Mouse (Mus musculus) midbrain, embryonic 16.5 days (tissue): ENCODE data around the gene Pdia2. TPM values are rescaled to one million over a fixed set of nuclear protein-coding genes. Genes with fewer than 3 reads are reported as not detected.

Source experiments
- polyA plus RNA-seq: library from polyadenylated mRNA; unstranded; fragments of >200 nt; fragmentation: Nextera tagmentation; extraction: Ambion mirVana; gene quantifications from 2 replicates; pipeline ENCODE4 v1.2.1, GENCODE M21; 2015

Gene Pdia2
- polyA plus RNA-seq, 1 experiment from 2014 or later, result 0.48 TPM

Other genes starting within 250 kb of the Pdia2 start
- gene A930017K11Rik, start 246.5 kb downstream of the Pdia2 start, polyA plus RNA-seq, result 2.8 and 3.1 TPM in 2 replicates
- gene Capn15, start 213.3 kb downstream of the Pdia2 start, polyA plus RNA-seq, result 20.6 and 20.8 TPM in 2 replicates
- gene Rab11fip3, start 129.5 kb downstream of the Pdia2 start, polyA plus RNA-seq, result 25.8 and 30.1 TPM in 2 replicates
- 38.2 and 41.3 TPM in 2 replicates for gene Decr2, start 108.8 kb downstream of the Pdia2 start, polyA plus RNA-seq
- 16.8 and 18.3 TPM in 2 replicates for gene Nme4, start 103.5 kb downstream of the Pdia2 start, polyA plus RNA-seq
- 3.8 and 3.9 TPM in 2 replicates for gene Tmem8, start 85.8 kb downstream of the Pdia2 start, polyA plus RNA-seq
- gene Mrpl28, start 75.6 kb downstream of the Pdia2 start, polyA plus RNA-seq, result 161 and 172 TPM in 2 replicates
- gene Axin1, start 60.4 kb downstream of the Pdia2 start, polyA plus RNA-seq, result 19.1 and 20.6 TPM in 2 replicates
- 10.2 and 13.6 TPM in 2 replicates for gene Rgs11, start 3.9 kb upstream of the Pdia2 start, polyA plus RNA-seq
- 131 and 182 TPM in 2 replicates for gene Arhgdig, start 8.7 kb upstream of the Pdia2 start, polyA plus RNA-seq
- 30.3 and 32.6 TPM in 2 replicates for gene Fam234a, start 45.2 kb upstream of the Pdia2 start, polyA plus RNA-seq
- 114 and 124 TPM in 2 replicates for gene Luc7l, start 53.8 kb upstream of the Pdia2 start, polyA plus RNA-seq
- 2.0 and 2.3 TPM in 2 replicates for gene Neurl1b, start 215.7 kb upstream of the Pdia2 start, polyA plus RNA-seq